In the genomic region with DNA sequence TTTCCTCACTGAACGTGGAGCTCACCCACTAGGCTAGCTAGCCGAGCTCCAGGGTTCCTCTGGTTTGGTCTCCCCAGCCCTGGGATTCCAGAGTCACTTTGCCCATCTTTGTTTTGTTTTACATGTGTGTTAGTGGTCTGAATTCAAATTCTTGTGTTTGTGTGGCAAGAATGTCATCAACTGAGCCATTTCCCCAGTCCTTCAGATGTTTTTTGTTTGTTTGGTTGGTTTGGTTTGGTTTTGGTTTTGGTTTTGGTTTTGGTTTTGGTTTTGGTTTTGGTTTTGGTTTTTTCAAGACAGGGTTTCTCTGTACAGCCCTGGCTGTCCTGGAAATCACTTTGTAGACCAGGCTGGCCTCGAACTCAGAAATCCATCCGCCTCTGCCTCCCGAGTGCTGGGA, we compare ENCODE assay signal across 8 mouse cellular contexts. TPM values are rescaled to one million over a fixed set of nuclear protein-coding genes. Genes with fewer than 3 reads are reported as not detected.
DNase-seq lines count a peak whose midpoint lies in the region; ATAC-seq and TF ChIP-seq lines count a peak whose summit lies in the region.
"Not testable (repeated sequence)": the region's sequence is repeated elsewhere in the genome, so short reads cannot be mapped to it uniquely, and the experiment has no call there.

No protein-coding gene starts in this region.

- H3K9me3 ChIP-seq in CH12.LX (replicated peaks; ENCODE audit: low read length); G1E (replicated peaks); megakaryocyte, embryonic 14.5 days: not testable (repeated sequence)

- H3K9ac ChIP-seq in CH12.LX (ENCODE audit: insufficient read depth, low read depth): peak overlapping the region; percentile 44; the same call in 1 of the 2 replicates

- H3K4me2 ChIP-seq in CH12.LX (ENCODE audit: insufficient read depth, low read depth, poor library complexity, severe bottlenecking): peak overlapping the region; percentile 69

- TF ChIP-seq CTCF in CH12.LX (conservative IDR thresholded peaks at IDR 0.05 in 1 of 2, IDR thresholded peaks at IDR 0.05 in 1 of 2; ENCODE audit: low read depth in 2 of 2, low read length in 2 of 2); G1E (IDR thresholded peaks at IDR 0.05; ENCODE audit: low read depth, low read length): not testable (repeated sequence)

- not testable (repeated sequence) for H3K36me3 ChIP-seq in CH12.LX (replicated peaks in 1 of 2; ENCODE audit: control insufficient read depth in 1 of 2, insufficient read depth in 1 of 2, low read length in 1 of 2); G1E (replicated peaks); megakaryocyte, embryonic 14.5 days (replicated peaks; ENCODE audit: low read length)

- TF ChIP-seq RAD21 in CH12.LX (IDR thresholded peaks at IDR 0.05; ENCODE audit: low read depth, low read length): not testable (repeated sequence)

- DNase-seq in CH12.LX (ENCODE audit: extremely low read depth); G1E (ENCODE audit: low spot score): not testable (repeated sequence)
- DNase-seq in heart, adult 11 months: peak; percentile 68
- peak; percentile 40 for DNase-seq in induced T-regulatory cell, adult 2 months (ENCODE audit: low read depth)

- not testable (repeated sequence) for TF ChIP-seq EP300 in CH12.LX (IDR thresholded peaks at IDR 0.05; ENCODE audit: low read length)

- not testable (repeated sequence) for H3K4me1 ChIP-seq in CH12.LX (ENCODE audit: control insufficient read depth in 1 of 2, insufficient read depth in 2 of 2); G1E (ENCODE audit: insufficient read depth, low read depth, low read length); brown adipose tissue, adult 24 weeks (ENCODE audit: control insufficient read depth, insufficient read depth, insufficient read length, low read length); megakaryocyte, embryonic 14.5 days

- not testable (repeated sequence) for TF ChIP-seq POLR2A in CH12.LX (IDR thresholded peaks at IDR 0.05; ENCODE audit: low read depth, low read length)

- not testable (repeated sequence) for H3K79me2 ChIP-seq in CH12.LX (replicated peaks; ENCODE audit: control insufficient read depth, extremely low read depth, insufficient read depth, poor library complexity, severe bottlenecking)

- H3K4me3 ChIP-seq in CH12.LX (replicated peaks in 1 of 3; ENCODE audit: low read depth in 2 of 3, low read length in 2 of 3, poor library complexity in 1 of 3) (peak overlapping the region in 1 of 3 experiments; percentile 47), G1E (ENCODE audit: low read depth, low read length) (peak overlapping the region; percentile 16; the same call in 1 of the 2 replicates)
- H3K4me3 ChIP-seq in brown adipose tissue, adult 24 weeks (ENCODE audit: insufficient read depth, low read depth, low read length): peak overlapping the region; percentile 27; the same call in 1 of the 2 replicates
- H3K4me3 ChIP-seq in megakaryocyte, embryonic 14.5 days (replicated peaks): peak overlapping the region; percentile 74

- in situ Hi-C loops in CH12.LX (cut with MboI; ENCODE audit: low pct_ligation_motif_present, low pct_unique_long_range_greater_than_20kb, low sequenced_read_pairs): not testable (repeated sequence)

- peak overlapping the region; percentile 89 for H3K27ac ChIP-seq in CH12.LX (ENCODE audit: insufficient read depth, low read depth)
- H3K27ac ChIP-seq in brown adipose tissue, adult 24 weeks (replicated peaks; ENCODE audit: low read depth, low read length): peak overlapping the region; percentile 51

- peak; percentile 57 for ATAC-seq in CD4-positive, CD25-positive, alpha-beta regulatory T cell, adult 4 months
- not testable (repeated sequence) for ATAC-seq in G1E (ENCODE audit: extremely low read depth, insufficient number of reproducible peaks, low FRiP score, poor library complexity, severe bottlenecking)
- ATAC-seq in inflammation-experienced regulatory T-cells, adult 6 months: peak; percentile 41

- H3K27me3 ChIP-seq in CH12.LX (replicated peaks); G1E (ENCODE audit: insufficient read depth, low read length); megakaryocyte, embryonic 14.5 days (replicated peaks): not testable (repeated sequence)

- dilution Hi-C loops in CH12.LX (cut with MboI; ENCODE audit: extremely low pct_ligation_motif_present, extremely low pct_unique_long_range_greater_than_20kb, low sequenced_read_pairs): not testable (repeated sequence)

TF ChIP-seq in CH12.LX, 34 proteins besides CTCF, POLR2A, EP300 and RAD21:
- TF ChIP-seq IRF4 (IDR thresholded peaks at IDR 0.05; ENCODE audit: low read depth, low read length): peak; percentile 9; the same call in 1 of the 2 replicates
- peak; percentile 72 for TF ChIP-seq ETS1 (conservative IDR thresholded peaks at IDR 0.05; ENCODE audit: low read depth, low read length)

RNA-seq across cellular contexts. Expression of a gene that starts 10.8 kb away (rescaled TPM):
- 10 to 100 TPM; 66.0 to 83.8 TPM for polyA plus RNA-seq in CD4-positive, CD25-positive, alpha-beta regulatory T cell, adult 4 months (2017; shearing (Covaris generic))
- total RNA-seq in CH12.LX (2012; rRNA removed): 61.7 and 67.5 TPM in 2 replicates
- 107 and 114 TPM in 2 replicates for total RNA-seq in CH12.LX (2014; rRNA removed)
- polyA plus RNA-seq in CH12.LX (2012; ENCODE audit: insufficient read length, low read depth): 143 and 157 TPM in 2 replicates
- total RNA-seq in G1E (2014; fragmentation: Nextera tagmentation): 252 and 284 TPM in 2 replicates
- 132 and 170 TPM in 2 replicates for total RNA-seq in G1E (2017)
- 67.3 and 85.9 TPM in 2 replicates for polyA plus RNA-seq in G1E (2012)
- 9.0 and 14.9 TPM in 2 replicates for polyA plus RNA-seq in brown adipose tissue, adult 24 weeks (2012; ENCODE audit: insufficient read depth, insufficient read length, missing spikeins)
- polyA plus RNA-seq in inflammation-experienced regulatory T-cells, adult 6 months (2017; shearing (Covaris generic)): 10 to 100 TPM; 64.5 to 71.5 (median 67.4) TPM
- 18.4 and 25.6 TPM in 2 replicates for polyA plus RNA-seq in megakaryocyte, embryonic 14.5 days (2012; ENCODE audit: insufficient read depth, low replicate concordance)

RNA-seq across cellular contexts. Expression of a gene that starts 28.3 kb away (rescaled TPM):
- polyA plus RNA-seq in CD4-positive, CD25-positive, alpha-beta regulatory T cell, adult 4 months (2017; shearing (Covaris generic)): 10 to 100 TPM; 16.3 to 19.5 TPM
- total RNA-seq in CH12.LX (2012; rRNA removed): 1.1 and 1.5 TPM in 2 replicates
- 0.93 and 1.4 TPM in 2 replicates for total RNA-seq in CH12.LX (2014; rRNA removed)
- 2.2 and 2.3 TPM in 2 replicates for polyA plus RNA-seq in CH12.LX (2012; ENCODE audit: insufficient read length, low read depth)
- 10.7 and 15.0 TPM in 2 replicates for total RNA-seq in G1E (2014; fragmentation: Nextera tagmentation)
- total RNA-seq in G1E (2017): 5.6 and 7.8 TPM in 2 replicates
- polyA plus RNA-seq in G1E (2012): 1.4 and 1.8 TPM in 2 replicates
- polyA plus RNA-seq in brown adipose tissue, adult 24 weeks (2012; ENCODE audit: insufficient read depth, insufficient read length, missing spikeins): 0.71 and 1.6 TPM in 2 replicates
- 10 to 100 TPM in 2 of 3 experiments, 1 to 10 TPM in 1; 6.4 to 15.4 (median 14.2) TPM for polyA plus RNA-seq in inflammation-experienced regulatory T-cells, adult 6 months (2017; shearing (Covaris generic))
- polyA plus RNA-seq in megakaryocyte, embryonic 14.5 days (2012; ENCODE audit: insufficient read depth, low replicate concordance): 0.62 TPM in 1 of 2 replicates, not detected in the other
